In the genomic region with DNA sequence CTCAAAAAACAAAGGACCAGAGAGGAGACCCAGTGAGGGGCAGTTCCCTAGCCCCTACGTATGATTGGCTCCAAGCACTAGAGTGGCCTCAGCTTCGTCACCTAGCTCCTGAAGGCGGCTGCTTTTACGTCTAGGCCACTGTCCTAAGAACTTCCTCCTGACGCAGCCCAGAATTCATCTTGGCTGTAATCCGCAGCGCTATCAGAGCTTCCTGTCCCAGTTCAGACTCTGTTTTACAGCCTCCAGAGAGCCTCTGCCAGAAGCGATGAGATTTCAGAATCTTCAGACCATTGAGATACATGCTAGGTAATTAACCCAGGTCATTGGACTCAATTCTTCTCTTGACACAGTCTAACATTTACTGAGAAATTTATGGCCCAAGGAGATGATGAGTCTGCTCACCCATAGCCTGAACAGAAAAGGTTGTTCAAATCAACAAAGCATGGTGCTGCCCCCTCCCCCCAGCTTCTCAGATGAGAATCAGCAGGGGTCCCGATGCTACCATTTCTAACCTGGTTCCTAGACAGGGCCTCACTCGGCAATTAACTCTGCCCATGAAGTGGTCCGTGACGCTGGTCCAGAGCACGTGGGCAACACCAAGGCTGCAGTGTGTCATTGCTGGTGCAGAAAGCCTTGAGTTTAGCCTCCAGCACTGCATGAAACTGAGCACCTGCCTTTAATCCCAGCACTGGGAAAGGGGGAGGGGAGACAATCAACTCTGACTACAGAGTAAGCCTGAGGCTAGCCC, we compare ENCODE assay signal across 13 mouse cellular contexts. TPM values are rescaled to one million over a fixed set of nuclear protein-coding genes. Genes with fewer than 3 reads are reported as not detected.
DNase-seq lines count a peak whose midpoint lies in the region; ATAC-seq and TF ChIP-seq lines count a peak whose summit lies in the region.
"Had no signal": no experiment of that assay in that cellular context is flagged by ENCODE, and none has a peak within 500 bp of the region (broad histone marks: within the 10 kb centered on the region; RNA-seq: fewer than 3 reads in every experiment).

No protein-coding gene starts in this region.

- peaks cover 19% of the 10 kb centered on the region for H3K36me3 ChIP-seq in hindbrain, embryonic 12.5 days

- in situ Hi-C loops in Patski (cut with MboI; ENCODE audit: low pct_unique_long_range_greater_than_20kb): loop anchor here (5.0 to 10.0 kb wide), 5 partner anchors 80 to 375 kb away; no protein-coding TSS in a partner anchor

- H3K27me3 ChIP-seq in Patski: no peaks in the 10 kb centered on the region
- no peaks in the 10 kb centered on the region for H3K27me3 ChIP-seq in hindbrain, embryonic 12.5 days
- H3K27me3 ChIP-seq: liver, embryonic 13.5 days had no signal

- peak; percentile 54 for ATAC-seq in Patski
- peak; percentile 55 for ATAC-seq in hindbrain, embryonic 12.5 days (ENCODE audit: low FRiP score)
- ATAC-seq: forebrain, postnatal 0 days had no signal

- no peak overlapping the region for H3K4me2 ChIP-seq in hindbrain, embryonic 12.5 days (replicated peaks)
- H3K4me2 ChIP-seq: liver, embryonic 13.5 days had no signal

- POLR2A ChIA-PET in Patski (lab: Charles Lee): no interaction called here

- intact Hi-C loops in gastrocnemius, adult 2 months (cut with DNase I): loop anchor here (5.0 to 10.0 kb wide), 2 partner anchors 80 to 383 kb away; no protein-coding TSS in a partner anchor

- no peak overlapping the region for H3K9ac ChIP-seq in hindbrain, embryonic 12.5 days
- H3K9ac ChIP-seq: forebrain, postnatal 0 days; liver, embryonic 13.5 days had no signal

- DNase-seq in embryo, embryonic 10 days (ENCODE audit: low spot score): peak; percentile 32
- no peak for DNase-seq in embryo, embryonic 10.5 days (ENCODE audit: low spot score)
- DNase-seq in Patski (ENCODE audit: low read depth, low spot score): no peak
- peak; percentile 36 to 58 for DNase-seq in kidney, postnatal 4 days
- DNase-seq in Muller cell, postnatal 12 days (ENCODE audit: inconsistent ontology term): no peak
- DNase-seq in heart, adult 11 months: no peak
- DNase-seq in gastrocnemius, adult 2 months: no peak
- DNase-seq: forebrain, postnatal 0 days; liver, embryonic 13.5 days; thymus, adult 2 months had no signal

- CTCF ChIA-PET in Patski (lab: Charles Lee): interaction anchor here (1.2 kb wide), 2 partner anchors 12 to 14 kb away, joined by 4 to 5 read pairs; no protein-coding TSS in a partner anchor

- no peak overlapping the region for H3K4me3 ChIP-seq in hindbrain, embryonic 12.5 days
- no peak overlapping the region for H3K4me3 ChIP-seq in gastrocnemius, adult 2 months
- H3K4me3 ChIP-seq: heart, adult 2 months; liver, embryonic 13.5 days had no signal

- no peak overlapping the region for H3K27ac ChIP-seq in hindbrain, embryonic 12.5 days
- no peak overlapping the region for H3K27ac ChIP-seq in gastrocnemius, adult 2 months
- H3K27ac ChIP-seq: heart, adult 2 months; liver, embryonic 13.5 days; macrophage had no signal

- 0 out of 2 replicates have a peak, but pooled peaks cover 3% of the 10 kb centered on the region for H3K4me1 ChIP-seq in hindbrain, embryonic 12.5 days
- H3K4me1 ChIP-seq: liver, embryonic 13.5 days had no signal

- no peaks in the 10 kb centered on the region for H3K9me3 ChIP-seq in hindbrain, embryonic 12.5 days (replicated peaks)
- H3K9me3 ChIP-seq: liver, embryonic 13.5 days had no signal

- no peak for TF ChIP-seq CTCF in Patski (IDR thresholded peaks at IDR 0.05)
- TF ChIP-seq CTCF in gastrocnemius, adult 2 months (IDR thresholded peaks at IDR 0.05): no peak

- WGBS in hindbrain, embryonic 12.5 days: 39% methylated on average over 13 of the region's 13 CpGs

RNA-seq across cellular contexts. Expression of a gene that starts 21.3 kb away (rescaled TPM):
- 25.8 TPM for polyA plus RNA-seq in Patski (2021)
- polyA plus RNA-seq in hindbrain, embryonic 12.5 days (2016; fragmentation: Nextera tagmentation; extraction: Ambion mirVana): 68.3 and 78.9 TPM in 2 replicates
- total RNA-seq in gastrocnemius, adult 2 months (2021): 1 to 10 TPM; 2.3 to 3.7 TPM
- polyA plus RNA-seq: macrophage had no signal

RNA-seq across cellular contexts. Expression of a gene that starts 21.3 kb away (rescaled TPM):
- polyA plus RNA-seq in Patski (2021): 12.6 TPM
- polyA plus RNA-seq in hindbrain, embryonic 12.5 days (2016; fragmentation: Nextera tagmentation; extraction: Ambion mirVana): 20.3 and 22.6 TPM in 2 replicates
- 10 to 100 TPM; 89.1 to 89.4 TPM for total RNA-seq in gastrocnemius, adult 2 months (2021)

Comparison
In these comparisons a context has a peak if more than half of its experiments do, and no peak if none do; other contexts are left out.
1. DNase-seq: peak in embryo, embryonic 10 days (single experiment) and kidney, postnatal 4 days (2 of 2); none in embryo, embryonic 10.5 days (single experiment), Patski (single experiment), Muller cell, postnatal 12 days (single experiment), heart, adult 11 months (single experiment) and gastrocnemius, adult 2 months (single experiment).